Mouse (Mus musculus): ENCODE data around the gene Zbtb46.
A peak's percentile ranks its signal among the peaks of the same experiment; 100 is the strongest.

The Zbtb46 gene

GRCm38 (mm10) chr2:181397207-181397761, 61.9 kb downstream of the Zbtb46 start:
- peak in 1 of 2 experiments; percentile 34 for DNase-seq

GRCm38 (mm10) chr2:181394086-181394485, 65.1 kb downstream of the Zbtb46 start:
- no peak for DNase-seq

GRCm38 (mm10) chr2:181392600-181393213, 66.5 kb downstream of the Zbtb46 start:
- DNase-seq = peak; percentile 95

GRCm38 (mm10) chr2:181391541-181391940, 67.7 kb downstream of the Zbtb46 start:
- DNase-seq = no peak

- no peak for DNase-seq
Observed at GRCm38 (mm10) chr2:181391022-181391421, 68.2 kb downstream of the Zbtb46 start.

GRCm38 (mm10) chr2:181390136-181390870, 68.9 kb downstream of the Zbtb46 start:
- DNase-seq = peak in 1 of 2 experiments; percentile 63

GRCm38 (mm10) chr2:181386663-181387210, 72.5 kb downstream of the Zbtb46 start:
- no peak for DNase-seq

- peak; percentile 91 for DNase-seq
Observed at GRCm38 (mm10) chr2:181385885-181386284, 73.3 kb downstream of the Zbtb46 start.

- peak; percentile 66 to 68 for DNase-seq
Observed at GRCm38 (mm10) chr2:181384919-181385391, 74.3 kb downstream of the Zbtb46 start.

- DNase-seq = no peak
Observed at GRCm38 (mm10) chr2:181384463-181384862, 74.8 kb downstream of the Zbtb46 start.

GRCm38 (mm10) chr2:181381631-181382306, 77.5 kb downstream of the Zbtb46 start:
- no peak for DNase-seq

GRCm38 (mm10) chr2:181381107-181381506, 78.1 kb downstream of the Zbtb46 start:
- DNase-seq = no peak

- no peak for DNase-seq
Observed at GRCm38 (mm10) chr2:181380251-181380650, 79.0 kb downstream of the Zbtb46 start.

- DNase-seq = no peak
Observed at GRCm38 (mm10) chr2:181379778-181380177, 79.4 kb downstream of the Zbtb46 start, which contains the start of gene Lime1. TSS of gene Lime1 (plus strand) at chr2:181380078.

- no peak for DNase-seq
Observed at GRCm38 (mm10) chr2:181378701-181379100, 80.5 kb downstream of the Zbtb46 start.

GRCm38 (mm10) chr2:181377230-181377629, 82.0 kb downstream of the Zbtb46 start:
- no peak for DNase-seq

GRCm38 (mm10) chr2:181375787-181376186, 83.4 kb downstream of the Zbtb46 start:
- peak; percentile 43 to 46 for DNase-seq

- DNase-seq = peak in 1 of 2 experiments; percentile 28
Observed at GRCm38 (mm10) chr2:181370001-181370400, 89.2 kb downstream of the Zbtb46 start.

GRCm38 (mm10) chr2:181365655-181366075, 93.6 kb downstream of the Zbtb46 start:
- no peak for DNase-seq

GRCm38 (mm10) chr2:181364860-181365596, 94.2 kb downstream of the Zbtb46 start, which contains the start of the genes Zgpat and Arfrp1:
TSS of gene Zgpat (plus strand) at chr2:181364928.
TSS of gene Arfrp1 (minus strand) at chr2:181365404.
- peak; percentile 91 to 92 for DNase-seq

GRCm38 (mm10) chr2:181364487-181364859, 94.8 kb downstream of the Zbtb46 start:
- DNase-seq = no peak

- DNase-seq = no peak
Observed at GRCm38 (mm10) chr2:181363946-181364345, 95.3 kb downstream of the Zbtb46 start.
